Mouse (Mus musculus) limb, embryonic 14.5 days (tissue): Measurements from ENCODE around the gene Chd9. TPM values are rescaled to one million over a fixed set of nuclear protein-coding genes. Genes with fewer than 3 reads are reported as not detected.

ENCODE experiments used
- ATAC-seq: fragments of 200-750 bp; cut with Nextera tagmentation; 2 replicates; pipeline ENCODE4 v1.8.0; 2017; ENCODE audit warnings: low read depth, moderate number of reproducible peaks, moderate TSS enrichment; ENCODE audit not compliant: low FRiP score
- DNase-seq: peaks from one replicate; pipeline ENCODE4 v3.0.0-alpha.2; 2015; ENCODE audit warnings: low spot score
- H3K27ac ChIP-seq: fragments of 300-500 bp; sonication (generic); replicated peaks from 2 replicates; pipeline ENCODE4 v1.5.1; 2014; ENCODE audit warnings: low read depth, mild to moderate bottlenecking, low read length, moderate library complexity, mixed read lengths
- H3K27me3 ChIP-seq: fragments of 300-500 bp; sonication (generic); 2 replicates; pipeline ENCODE4 v1.6.1; 2014; ENCODE audit warnings: low read length, mixed read lengths; ENCODE audit not compliant: control insufficient read depth, insufficient read depth
- H3K36me3 ChIP-seq: fragments of 300-500 bp; sonication (generic); 2 replicates; pipeline ENCODE4 v1.6.1; 2014; ENCODE audit warnings: mild to moderate bottlenecking, low read length, moderate library complexity, mixed read lengths; ENCODE audit not compliant: control insufficient read depth, insufficient read depth
- H3K4me1 ChIP-seq: fragments of 300-500 bp; sonication (generic); 2 replicates; pipeline ENCODE4 v1.6.1; 2014; ENCODE audit warnings: antibody characterized with exemption, low read length, mixed read lengths; ENCODE audit not compliant: control insufficient read depth, insufficient read depth
- H3K4me2 ChIP-seq: fragments of 300-500 bp; sonication (generic); replicated peaks from 2 replicates; pipeline ENCODE4 v1.6.1; 2014; ENCODE audit warnings: low read depth, mild to moderate bottlenecking, low read length, moderate library complexity; ENCODE audit not compliant: severe bottlenecking
- H3K4me3 ChIP-seq: fragments of 300-500 bp; sonication (generic); replicated peaks from 2 replicates; pipeline ENCODE4 v1.5.1; 2014; ENCODE audit warnings: low read length
- H3K9ac ChIP-seq: fragments of 300-500 bp; sonication (generic); 2 replicates; pipeline ENCODE4 v1.6.1; 2014; ENCODE audit warnings: mild to moderate bottlenecking, low read depth, low read length, moderate library complexity; ENCODE audit not compliant: severe bottlenecking
- H3K9me3 ChIP-seq: fragments of 300-500 bp; sonication (generic); 2 replicates; pipeline ENCODE4 v1.6.1; 2016; ENCODE audit warnings: low read length; ENCODE audit not compliant: control insufficient read depth
- POLR2A ChIP-seq: fragments of 200-500 bp; IDR thresholded peaks from 2 replicates; pipeline ENCODE4 v1.8.0; 2012; ENCODE audit warnings: inconsistent platforms, mild to moderate bottlenecking, moderate library complexity, borderline replicate concordance; ENCODE audit not compliant: insufficient read depth, insufficient read length; ENCODE audit errors: extremely low read depth
- WGBS: fragments of 180-500 bp; shearing (Covaris S2); extraction: QIAGEN DNeasy Blood & Tissue Kit; methylation state at CpG from one replicate; pipeline ENCODE4 v1.1.7; 2014; 5-methylcytosine and 5-hydroxymethylcytosine counted together
- microRNA-seq: library from miRNA; unstranded; fragments of <30 nt; microRNA quantifications from one replicate; pipeline ENCODE4, GENCODE M21; 2016
- polyA plus RNA-seq, 2 experiments: library from polyadenylated mRNA; depleted of rRNA in 1 of 2; stranded (reverse) in 1 of 2; unstranded in 1 of 2; fragments of >200 nt; fragmentation: Nextera tagmentation in 1 of 2; extraction: Ambion mirVana in 1 of 2; gene quantifications; 2 replicates each; pipeline versions ENCODE4 v1.2.1 to v1.2.3; 2012 to 2014

The Chd9 gene
- polyA plus RNA-seq, 2 experiments, result 97.2 to 143 TPM

- H3K4me1 ChIP-seq, result no peaks in the 10 kb centered on the region
- no peak overlapping the region for H3K4me3 ChIP-seq
- no peak for TF ChIP-seq POLR2A
- ATAC-seq (no peak), DNase-seq (no peak)
- H3K9me3 ChIP-seq, result no peaks in the 10 kb centered on the region
- no peak overlapping the region for H3K27ac ChIP-seq
- no peak overlapping the region for H3K4me2 ChIP-seq
- H3K27me3 ChIP-seq, result no peaks in the 10 kb centered on the region
- WGBS, result 82% methylated on average over 12 of the region's 12 CpGs
- peaks cover 56% of the 10 kb centered on the region for H3K36me3 ChIP-seq
- H3K9ac ChIP-seq, result no peak overlapping the region
Observed at GRCm38 (mm10) chr8:91082428-91082827, 254.3 kb downstream of the Chd9 start.

GRCm38 (mm10) chr8:91088452-91088851, 260.3 kb downstream of the Chd9 start:
- no peak for TF ChIP-seq POLR2A
- Histone ChIP-seq H3K4me3 (no peak overlapping the region), H3K27ac (no peak overlapping the region), H3K4me2 (no peak overlapping the region), H3K27me3 (no peaks in the 10 kb centered on the region), H3K9ac (no peak overlapping the region), H3K36me3 (peaks cover 58% of the 10 kb centered on the region), H3K9me3 (no peaks in the 10 kb centered on the region), H3K4me1 (no peaks in the 10 kb centered on the region)
- no peak for ATAC-seq
- no peak for DNase-seq
- WGBS, result 85% methylated on average over 7 of the region's 7 CpGs

GRCm38 (mm10) chr8:91089601-91090000, 261.4 kb downstream of the Chd9 start:
- H3K9ac ChIP-seq, result no peak overlapping the region
- no peak overlapping the region for H3K4me3 ChIP-seq
- H3K4me1 ChIP-seq, result no peaks in the 10 kb centered on the region
- H3K36me3 ChIP-seq, result peaks cover 47% of the 10 kb centered on the region
- H3K27ac ChIP-seq, result no peak overlapping the region
- no peaks in the 10 kb centered on the region for H3K27me3 ChIP-seq
- DNase-seq (no peak), ATAC-seq (no peak)
- no peaks in the 10 kb centered on the region for H3K9me3 ChIP-seq
- TF ChIP-seq POLR2A, result no peak
- H3K4me2 ChIP-seq, result no peak overlapping the region
- WGBS, result 92% methylated on average over 2 of the region's 2 CpGs

GRCm38 (mm10) chr8:91094135-91094534, 266.0 kb downstream of the Chd9 start:
- no peaks in the 10 kb centered on the region for H3K4me1 ChIP-seq
- no peaks in the 10 kb centered on the region for H3K9me3 ChIP-seq
- ATAC-seq (no peak), DNase-seq (no peak)
- no peak overlapping the region for H3K4me3 ChIP-seq
- no peak overlapping the region for H3K9ac ChIP-seq
- TF ChIP-seq POLR2A, result no peak
- H3K4me2 ChIP-seq, result no peak overlapping the region
- WGBS, result 90% methylated on average over 5 of the region's 5 CpGs
- no peak overlapping the region for H3K27ac ChIP-seq
- H3K36me3 ChIP-seq, result peaks cover 48% of the 10 kb centered on the region
- no peaks in the 10 kb centered on the region for H3K27me3 ChIP-seq

GRCm38 (mm10) chr8:91098106-91098505, 270.0 kb downstream of the Chd9 start:
- no peak overlapping the region for H3K4me2 ChIP-seq
- no peak overlapping the region for H3K4me3 ChIP-seq
- H3K36me3 ChIP-seq, result peaks cover 52% of the 10 kb centered on the region
- DNase-seq (no peak), ATAC-seq (no peak)
- H3K9ac ChIP-seq, result no peak overlapping the region
- TF ChIP-seq POLR2A, result no peak
- H3K27me3 ChIP-seq, result no peaks in the 10 kb centered on the region
- no peaks in the 10 kb centered on the region for H3K4me1 ChIP-seq
- no peak overlapping the region for H3K27ac ChIP-seq
- H3K9me3 ChIP-seq, result no peaks in the 10 kb centered on the region
- WGBS, result 90% methylated on average over 6 of the region's 6 CpGs

Small RNA genes within 50 kb of the gene (microRNA-seq; reads per million reads assigned to microRNA genes)
- gene Gm44382, result not detected

Other genes with a start within 250 kb of the Chd9 start
- gene Gm19935, start 11.0 kb upstream of the Chd9 start, polyA plus RNA-seq (2012; rRNA removed), result not detected in 2 replicates
- gene Gm19935, start 11.0 kb upstream of the Chd9 start, polyA plus RNA-seq (2014; fragmentation: Nextera tagmentation; extraction: Ambion mirVana), result not detected in 2 replicates
- gene Rbl2, start 241.7 kb downstream of the Chd9 start, polyA plus RNA-seq (2012; rRNA removed), result 20.3 and 22.3 TPM in 2 replicates
- gene Rbl2, start 241.7 kb downstream of the Chd9 start, polyA plus RNA-seq (2014; fragmentation: Nextera tagmentation; extraction: Ambion mirVana), result 20.0 and 20.3 TPM in 2 replicates